ENCODE assay signal across 8 mouse cellular contexts in genomic region chr10:75558515-75558914, GRCm38 (mm10). TPM values are rescaled to one million over a fixed set of nuclear protein-coding genes. Genes with fewer than 3 reads are reported as not detected.
A peak's percentile ranks its signal among the peaks of the same experiment; 100 is the strongest.
DNase-seq lines count a peak whose midpoint lies in the region; ATAC-seq lines count a peak whose summit lies in the region.

No protein-coding gene starts in this region.

- no peaks in the 10 kb centered on the region for H3K9me3 ChIP-seq in hindbrain, embryonic 14.5 days (ENCODE audit: control insufficient read depth, low read length)
- H3K9me3 ChIP-seq in midbrain, embryonic 15.5 days, result no peaks in the 10 kb centered on the region

- H3K27me3 ChIP-seq in hindbrain, embryonic 14.5 days (ENCODE audit: control insufficient read depth, insufficient read depth, low read length), result peaks cover 9% of the 10 kb centered on the region; the same call in 1 of the 2 replicates
- H3K27me3 ChIP-seq in midbrain, embryonic 15.5 days (replicated peaks), result peaks cover 7% of the 10 kb centered on the region

- H3K27ac ChIP-seq in hindbrain, embryonic 14.5 days, result peak overlapping the region; percentile 98
- H3K27ac ChIP-seq in midbrain, embryonic 15.5 days, result peak overlapping the region; percentile 97

- peak overlapping the region; percentile 70 for H3K4me3 ChIP-seq in hindbrain, embryonic 14.5 days (replicated peaks; ENCODE audit: low read length)
- peak overlapping the region; percentile 63 for H3K4me3 ChIP-seq in midbrain, embryonic 15.5 days

- H3K9ac ChIP-seq in hindbrain, embryonic 14.5 days, result peak overlapping the region; percentile 84
- H3K9ac ChIP-seq in midbrain, embryonic 15.5 days, result peak overlapping the region; percentile 93

- peak overlapping the region; percentile 92 for H3K4me2 ChIP-seq in hindbrain, embryonic 14.5 days (replicated peaks)
- H3K4me2 ChIP-seq in midbrain, embryonic 15.5 days, result peak overlapping the region; percentile 82

- peaks cover 34% of the 10 kb centered on the region for H3K36me3 ChIP-seq in hindbrain, embryonic 14.5 days (replicated peaks; ENCODE audit: control insufficient read depth, insufficient read depth)
- H3K36me3 ChIP-seq in midbrain, embryonic 15.5 days (replicated peaks), result peaks cover 3% of the 10 kb centered on the region; the same call in 1 of the 2 replicates

- ATAC-seq in hindbrain, embryonic 14.5 days (ENCODE audit: low FRiP score), result peak; percentile 16
- ATAC-seq in midbrain, embryonic 15.5 days (replicated peaks), result peak; percentile 37

- DNase-seq in layer of hippocampus, adult 11-12 months (ENCODE audit: low spot score), result peak; percentile 31
- DNase-seq in layer of hippocampus, postnatal 25 days (ENCODE audit: extremely low spot score in 1 of 2, low spot score in 1 of 2), result no peak
- peak; percentile 72 for DNase-seq in cerebellum, adult 8-10 months
- peak; percentile 73 for DNase-seq in hindbrain, embryonic 14.5 days (ENCODE audit: low spot score)
- no peak for DNase-seq in gastrocnemius, postnatal 10 days
- no peak for DNase-seq in embryo, embryonic 10.5 days (ENCODE audit: low spot score)
- DNase-seq in B cell, adult 2 months, result no peak

- H3K4me1 ChIP-seq in hindbrain, embryonic 14.5 days (replicated peaks; ENCODE audit: control insufficient read depth, insufficient read depth, low read length), result peaks cover 45% of the 10 kb centered on the region
- H3K4me1 ChIP-seq in midbrain, embryonic 15.5 days, result peaks cover 46% of the 10 kb centered on the region

- WGBS in hindbrain, embryonic 14.5 days, result 20% methylated on average over 3 of the region's 3 CpGs
- 17% methylated on average over 3 of the region's 3 CpGs for WGBS in midbrain, embryonic 15.5 days

RNA-seq across cellular contexts. Expression of gene Lrrc75b, which starts 1.6 kb away (rescaled TPM):
- total RNA-seq in layer of hippocampus, postnatal 25 days (2021), result 10 to 100 TPM in 1 of 2 experiments, 1 to 10 TPM in 1; 9.7 to 10.7 TPM
- polyA plus RNA-seq in hindbrain, embryonic 14.5 days (2014; fragmentation: Nextera tagmentation; extraction: Ambion mirVana), result 34.5 and 43.5 TPM in 2 replicates
- 41.0 and 44.8 TPM in 2 replicates for polyA plus RNA-seq in midbrain, embryonic 15.5 days (2015; fragmentation: Nextera tagmentation; extraction: Ambion mirVana)
- 1 to 10 TPM; 1.3 to 1.9 TPM for total RNA-seq in gastrocnemius, postnatal 10 days (2021)

RNA-seq across cellular contexts. Expression of gene Ggt1, which starts 2.9 kb away (rescaled TPM):
- total RNA-seq in layer of hippocampus, postnatal 25 days (2021), result 1 to 10 TPM; 3.4 to 3.5 TPM
- 1.6 and 1.7 TPM in 2 replicates for polyA plus RNA-seq in hindbrain, embryonic 14.5 days (2014; fragmentation: Nextera tagmentation; extraction: Ambion mirVana)
- polyA plus RNA-seq in midbrain, embryonic 15.5 days (2015; fragmentation: Nextera tagmentation; extraction: Ambion mirVana), result 1.2 and 1.7 TPM in 2 replicates
- 1 to 10 TPM in 1 of 2 experiments, under 1 TPM in 1; 0.52 to 1.0 TPM for total RNA-seq in gastrocnemius, postnatal 10 days (2021)

RNA-seq across cellular contexts. Expression of gene Ggt5, which starts 30.6 kb away (rescaled TPM):
- 1 to 10 TPM; 3.3 to 3.8 TPM for total RNA-seq in layer of hippocampus, postnatal 25 days (2021)
- 2.1 and 2.7 TPM in 2 replicates for polyA plus RNA-seq in hindbrain, embryonic 14.5 days (2014; fragmentation: Nextera tagmentation; extraction: Ambion mirVana)
- 2.2 and 3.4 TPM in 2 replicates for polyA plus RNA-seq in midbrain, embryonic 15.5 days (2015; fragmentation: Nextera tagmentation; extraction: Ambion mirVana)
- total RNA-seq in gastrocnemius, postnatal 10 days (2021), result 1 to 10 TPM; 5.8 to 7.0 TPM

RNA-seq across cellular contexts. Expression of gene Gucd1, which starts 40.7 kb away (rescaled TPM):
- 10 to 100 TPM; 16.3 to 19.5 TPM for total RNA-seq in layer of hippocampus, postnatal 25 days (2021)
- polyA plus RNA-seq in hindbrain, embryonic 14.5 days (2014; fragmentation: Nextera tagmentation; extraction: Ambion mirVana), result 23.5 and 23.9 TPM in 2 replicates
- 22.3 and 24.4 TPM in 2 replicates for polyA plus RNA-seq in midbrain, embryonic 15.5 days (2015; fragmentation: Nextera tagmentation; extraction: Ambion mirVana)
- 10 to 100 TPM; 46.9 to 47.5 TPM for total RNA-seq in gastrocnemius, postnatal 10 days (2021)

RNA-seq across cellular contexts. Expression of gene Snrpd3, which starts 41.2 kb away (rescaled TPM):
- total RNA-seq in layer of hippocampus, postnatal 25 days (2021), result 10 to 100 TPM; 70.6 to 77.7 TPM
- polyA plus RNA-seq in hindbrain, embryonic 14.5 days (2014; fragmentation: Nextera tagmentation; extraction: Ambion mirVana), result 118 and 119 TPM in 2 replicates
- polyA plus RNA-seq in midbrain, embryonic 15.5 days (2015; fragmentation: Nextera tagmentation; extraction: Ambion mirVana), result 122 and 127 TPM in 2 replicates
- total RNA-seq in gastrocnemius, postnatal 10 days (2021), result 100 to 1,000 TPM; 126 to 134 TPM

Comparison
In these comparisons a context has a peak if more than half of its experiments do, and no peak if none do; other contexts are left out.
1. DNase-seq: peak in layer of hippocampus, adult 11-12 months (single experiment), cerebellum, adult 8-10 months (single experiment) and hindbrain, embryonic 14.5 days (single experiment); none in layer of hippocampus, postnatal 25 days (0 of 2), gastrocnemius, postnatal 10 days (single experiment), embryo, embryonic 10.5 days (single experiment) and B cell, adult 2 months (0 of 2).